Mouse (Mus musculus) CH12.LX (cell line): Measurements from ENCODE around the gene Tspan2. TPM values are rescaled to one million over a fixed set of nuclear protein-coding genes. Genes with fewer than 3 reads are reported as not detected.
A peak's percentile ranks its signal among the peaks of the same experiment; 100 is the strongest.

Experiments
- DNase-seq: peaks from one replicate; pipeline ENCODE4 v3.0.0-alpha.2; 2013; ENCODE audit errors: extremely low read depth
- H3K27ac ChIP-seq: 2 replicates; pipeline ENCODE4 v1.5.1; 2012; ENCODE audit warnings: low read depth, mild to moderate bottlenecking, control low read depth, moderate library complexity; ENCODE audit not compliant: insufficient read depth
- H3K27me3 ChIP-seq: replicated peaks from 2 replicates; pipeline ENCODE3; 2012; ENCODE audit warnings: inconsistent platforms
- H3K36me3 ChIP-seq, 2 experiments: replicated peaks in 1 of 2; 2 replicates each; pipeline versions ENCODE3 to v1.6.1; 2012; ENCODE audit warnings: inconsistent platforms in 1 of 2, low read length in 1 of 2, mild to moderate bottlenecking in 1 of 2, mixed read lengths in 1 of 2, moderate library complexity in 1 of 2; ENCODE audit not compliant: control insufficient read depth in 1 of 2, insufficient read depth in 1 of 2
- H3K4me1 ChIP-seq, 2 experiments: 2 replicates each; pipeline ENCODE4 v1.6.1; 2012; ENCODE audit warnings: inconsistent platforms in 1 of 2, moderate library complexity in 1 of 2; ENCODE audit not compliant: insufficient read depth in 2 of 2, control insufficient read depth in 1 of 2
- H3K4me2 ChIP-seq: 2 replicates; pipeline ENCODE4 v1.6.1; 2012; ENCODE audit warnings: low read depth, mild to moderate bottlenecking, control low read depth; ENCODE audit not compliant: poor library complexity, insufficient read depth, severe bottlenecking
- H3K4me3 ChIP-seq, 3 experiments: fragments of 150-350 bp in 1 of 3; sonication (generic) in 1 of 3; replicated peaks in 1 of 3; 2 replicates each; pipeline versions ENCODE3 to v1.5.1; 2011 to 2012; ENCODE audit warnings: low read depth in 2 of 3, low read length in 2 of 3, mild to moderate bottlenecking in 2 of 3, moderate library complexity in 2 of 3, control low read depth in 1 of 3, improper control_type of control experiment in 1 of 3, inconsistent platforms in 1 of 3, mixed read lengths in 1 of 3; ENCODE audit not compliant: poor library complexity in 1 of 3
- H3K79me2 ChIP-seq: replicated peaks from 2 replicates; pipeline ENCODE4 v1.6.1; 2012; ENCODE audit warnings: mild to moderate bottlenecking, moderate library complexity; ENCODE audit not compliant: control insufficient read depth, poor library complexity, insufficient read depth, severe bottlenecking; ENCODE audit errors: extremely low read depth
- H3K9ac ChIP-seq: 2 replicates; pipeline ENCODE4 v1.6.1; 2012; ENCODE audit warnings: low read depth, mild to moderate bottlenecking, control low read depth, moderate library complexity; ENCODE audit not compliant: insufficient read depth
- H3K9me3 ChIP-seq: replicated peaks from 2 replicates; pipeline ENCODE3; 2012; ENCODE audit warnings: low read length, inconsistent platforms, mixed read lengths
- CHD2 ChIP-seq: IDR thresholded peaks from 2 replicates; pipeline ENCODE4 v1.6.1; 2011; ENCODE audit warnings: low read length, improper control_type of control experiment
- CTCF ChIP-seq, 2 experiments: IDR thresholded peaks in 1 of 2; conservative IDR thresholded peaks in 1 of 2; 2 replicates each; pipeline ENCODE4 v1.5.1; 2011 to 2012; ENCODE audit warnings: low read depth in 2 of 2, low read length in 2 of 2, improper control_type of control experiment in 1 of 2, inconsistent platforms in 1 of 2, mild to moderate bottlenecking in 1 of 2, moderate library complexity in 1 of 2
- E2F4 ChIP-seq: IDR thresholded peaks from 2 replicates; pipeline ENCODE4 v1.6.1; 2011; ENCODE audit warnings: low read depth, low read length, improper control_type of control experiment; ENCODE audit not compliant: insufficient replicate concordance
- ELF1 ChIP-seq: IDR thresholded peaks from 2 replicates; pipeline ENCODE4 v1.6.1; 2014; ENCODE audit warnings: low read depth, mild to moderate bottlenecking, inconsistent platforms, low read length, improper control_type of control experiment
- ETS1 ChIP-seq: conservative IDR thresholded peaks from 2 replicates; pipeline ENCODE4 v1.6.1; 2012; ENCODE audit warnings: low read depth, mild to moderate bottlenecking, inconsistent platforms, low read length, improper control_type of control experiment, moderate library complexity
- GABPA ChIP-seq: IDR thresholded peaks from 2 replicates; pipeline ENCODE4 v1.6.1; 2012; ENCODE audit warnings: low read depth, low read length, improper control_type of control experiment, inconsistent platforms; ENCODE audit not compliant: insufficient replicate concordance
- IRF4 ChIP-seq: IDR thresholded peaks from 2 replicates; pipeline ENCODE4 v1.6.1; 2014; ENCODE audit warnings: low read depth, mild to moderate bottlenecking, inconsistent platforms, low read length, improper control_type of control experiment
- JUND ChIP-seq: conservative IDR thresholded peaks from 2 replicates; pipeline ENCODE4 v1.6.1; 2011; ENCODE audit warnings: low read depth, low read length, improper control_type of control experiment
- KAT2A ChIP-seq: IDR thresholded peaks from 2 replicates; pipeline ENCODE4 v1.6.1; 2012; ENCODE audit warnings: low read length, improper control_type of control experiment, inconsistent platforms; ENCODE audit not compliant: insufficient replicate concordance
- MAFK ChIP-seq: IDR thresholded peaks from 2 replicates; pipeline ENCODE4 v1.6.1; 2011; ENCODE audit warnings: low read length, improper control_type of control experiment; ENCODE audit not compliant: insufficient replicate concordance
- MAX ChIP-seq: IDR thresholded peaks from 2 replicates; pipeline ENCODE4 v1.6.1; 2011; ENCODE audit warnings: low read length, improper control_type of control experiment
- MEF2A ChIP-seq: IDR thresholded peaks from 2 replicates; pipeline ENCODE4 v1.6.1; 2014; ENCODE audit warnings: low read depth, mild to moderate bottlenecking, inconsistent platforms, low read length, improper control_type of control experiment, borderline replicate concordance
- MXI1 ChIP-seq: IDR thresholded peaks from 2 replicates; pipeline ENCODE4 v1.6.1; 2011; ENCODE audit warnings: mild to moderate bottlenecking, low read depth, low read length, improper control_type of control experiment
- MYC ChIP-seq: IDR thresholded peaks from 2 replicates; pipeline ENCODE4 v1.6.1; 2011; ENCODE audit warnings: low read depth, mild to moderate bottlenecking, improper control_type of control experiment, low read length
- NRF1 ChIP-seq: IDR thresholded peaks from 2 replicates; pipeline ENCODE4 v1.6.1; 2014; ENCODE audit warnings: low read depth, mild to moderate bottlenecking, inconsistent platforms, low read length, improper control_type of control experiment, moderate library complexity
- PAX5 ChIP-seq: IDR thresholded peaks from 2 replicates; pipeline ENCODE4 v1.6.1; 2012; ENCODE audit warnings: low read length, inconsistent platforms, mixed read lengths
- POLR2A ChIP-seq: IDR thresholded peaks from 2 replicates; pipeline ENCODE4 v1.6.1; 2011; ENCODE audit warnings: low read depth, mild to moderate bottlenecking, improper control_type of control experiment, low read length
- POLR2AphosphoS2 ChIP-seq: IDR thresholded peaks from 2 replicates; pipeline ENCODE4 v1.6.1; 2011; ENCODE audit warnings: low read depth, low read length, improper control_type of control experiment
- RAD21 ChIP-seq: IDR thresholded peaks from 2 replicates; pipeline ENCODE4 v1.6.1; 2011; ENCODE audit warnings: low read depth, mild to moderate bottlenecking, low read length, improper control_type of control experiment, moderate library complexity
- RCOR1 ChIP-seq: conservative IDR thresholded peaks from 2 replicates; pipeline ENCODE4 v1.6.1; 2012; ENCODE audit warnings: low read depth, mild to moderate bottlenecking, inconsistent platforms, low read length, improper control_type of control experiment
- SIN3A ChIP-seq: IDR thresholded peaks from 2 replicates; pipeline ENCODE4 v1.6.1; 2012; ENCODE audit warnings: low read length, improper control_type of control experiment, inconsistent platforms
- SMC3 ChIP-seq: IDR thresholded peaks from 2 replicates; pipeline ENCODE4 v1.6.1; 2011; ENCODE audit warnings: low read depth, low read length, improper control_type of control experiment
- TBP ChIP-seq: conservative IDR thresholded peaks from 2 replicates; pipeline ENCODE4 v1.6.1; 2011; ENCODE audit warnings: low read depth, low read length, improper control_type of control experiment
- TCF12 ChIP-seq: IDR thresholded peaks from 2 replicates; pipeline ENCODE4 v1.6.1; 2014; ENCODE audit warnings: low read depth, mild to moderate bottlenecking, inconsistent platforms, low read length, improper control_type of control experiment
- UBTF ChIP-seq: IDR thresholded peaks from 2 replicates; pipeline ENCODE4 v1.6.1; 2012; ENCODE audit warnings: low read depth, mild to moderate bottlenecking, inconsistent platforms, low read length, improper control_type of control experiment, moderate library complexity
- USF2 ChIP-seq: conservative IDR thresholded peaks from 2 replicates; pipeline ENCODE4 v1.6.1; 2011; ENCODE audit warnings: low read depth, low read length, improper control_type of control experiment
- ZNF384 ChIP-seq: IDR thresholded peaks from 2 replicates; pipeline ENCODE4 v1.6.1; 2012; ENCODE audit warnings: low read depth, low read length, improper control_type of control experiment, inconsistent platforms
- dilution Hi-C: fragments of 300-500 bp; cut with MboI; formaldehyde crosslinking; loops from 2 replicates; pipeline ENCODE4 v1.14.3; 2020; ENCODE audit warnings: low sequenced_read_pairs; ENCODE audit not compliant: extremely low pct_unique_long_range_greater_than_20kb, extremely low pct_ligation_motif_present
- in situ Hi-C: fragments of 300-500 bp; cut with MboI; formaldehyde crosslinking; loops from 3 replicates; pipeline ENCODE4 v1.14.3; 2019; ENCODE audit warnings: low sequenced_read_pairs, low pct_ligation_motif_present, low pct_unique_long_range_greater_than_20kb, mixed read lengths
- polyA plus RNA-seq: library from polyadenylated mRNA; unstranded; fragments of >175 nt; gene quantifications from 2 replicates; pipeline ENCODE4 v1.2.1, GENCODE M21; 2012; ENCODE audit warnings: low read depth; ENCODE audit not compliant: insufficient read length
- total RNA-seq, 2 experiments: library from RNA; depleted of rRNA; stranded (reverse); fragments of 300-350 nt in 1 of 2; fragments of >200 nt in 1 of 2; gene quantifications; 2 replicates each; pipeline ENCODE4 v1.2.3; 2012 to 2014

The Tspan2 gene
- total and polyA plus RNA-seq, 3 experiments: 1.4 to 4.5 (median 2.8) TPM

- TF ChIP-seq MAX (0 out of 2 replicates have a peak, but pooled peaks have one; percentile 40), CTCF (conservative IDR thresholded peaks at IDR 0.05 in 1 of 2, IDR thresholded peaks at IDR 0.05 in 1 of 2; ENCODE audit: low read depth in 2 of 2, low read length in 2 of 2) (peak; percentile 74 to 98), MXI1 (0 out of 2 replicates have a peak, but pooled peaks have one; percentile 49), SIN3A (no peak), TBP (0 out of 2 replicates have a peak, but pooled peaks have one; percentile 43), USF2 (no peak), TCF12 (peak; percentile 61; the same call in 1 of the 2 replicates), NRF1 (no peak), RAD21 (peak; percentile 98), KAT2A (no peak), SMC3 (peak; percentile 96), GABPA (no peak), MYC (no peak)
Measured at GRCm38 (mm10) chr3:102715066-102715584, 19.2 kb upstream of the Tspan2 start (continued).

- DNase-seq: no peak
- no peaks in the 10 kb centered on the region for H3K27me3 ChIP-seq
- dilution Hi-C loops: no loop called here
- no peaks in the 10 kb centered on the region for H3K79me2 ChIP-seq
- 0 out of 2 replicates have a peak overlapping the region, but pooled peaks have one; percentile 58 for H3K4me2 ChIP-seq
- peaks cover 2% of the 10 kb centered on the region for H3K9me3 ChIP-seq
- H3K27ac ChIP-seq: no peak overlapping the region
- TF ChIP-seq ZNF384 (no peak), E2F4 (no peak), MAFK (no peak), MEF2A (no peak), IRF4 (no peak), PAX5 (no peak), POLR2AphosphoS2 (no peak), CHD2 (no peak), JUND (no peak), CTCF (conservative IDR thresholded peaks at IDR 0.05 in 1 of 2, IDR thresholded peaks at IDR 0.05 in 1 of 2; ENCODE audit: low read depth in 2 of 2, low read length in 2 of 2) (no peak), UBTF (no peak), POLR2A (no peak), ELF1 (no peak), ETS1 (no peak), RCOR1 (no peak)
- H3K4me3 ChIP-seq: no peak overlapping the region
- peaks cover 8 to 25% of the 10 kb centered on the region in 2 experiments; a peak in 3 of 4 replicates for H3K4me1 ChIP-seq
- H3K9ac ChIP-seq: peak overlapping the region; percentile 16
- in situ Hi-C loops: loop anchor here (25.0 kb wide), 1 partner anchor 446 kb away; the partner anchor contains the start of gene Bcas2
- no peaks in the 10 kb centered on the region for H3K36me3 ChIP-seq
Measured at GRCm38 (mm10) chr3:102715839-102716238, 18.5 kb upstream of the Tspan2 start.
